Mouse (Mus musculus) hindbrain, embryonic 16.5 days (tissue): ENCODE results near the gene Btbd19. TPM values are rescaled to one million over a fixed set of nuclear protein-coding genes. Genes with fewer than 3 reads are reported as not detected.

ENCODE experiments used
- ATAC-seq: fragments of 200-750 bp; cut with Nextera tagmentation; 2 replicates; pipeline ENCODE4 v1.8.0; 2017; ENCODE audit warnings: moderate TSS enrichment, moderate library complexity
- H3K27ac ChIP-seq: fragments of 300-500 bp; sonication (generic); 2 replicates; pipeline ENCODE4 v1.5.1; 2014; ENCODE audit warnings: low read depth, mild to moderate bottlenecking, control low read depth, low read length, moderate library complexity
- H3K27me3 ChIP-seq: fragments of 300-500 bp; sonication (generic); replicated peaks from 2 replicates; pipeline ENCODE4 v1.6.1; 2014; ENCODE audit warnings: low read length; ENCODE audit not compliant: control insufficient read depth, insufficient read depth
- H3K36me3 ChIP-seq: fragments of 300-500 bp; sonication (generic); 2 replicates; pipeline ENCODE4 v1.6.1; 2014; ENCODE audit warnings: mild to moderate bottlenecking, low read length, moderate library complexity, mixed read lengths; ENCODE audit not compliant: control insufficient read depth, insufficient read depth
- H3K4me1 ChIP-seq: fragments of 300-500 bp; sonication (generic); 2 replicates; pipeline ENCODE4 v1.6.1; 2014; ENCODE audit warnings: low read depth, low read length; ENCODE audit not compliant: control insufficient read depth, insufficient read depth
- H3K4me2 ChIP-seq: fragments of 300-500 bp; sonication (generic); 2 replicates; pipeline ENCODE4 v1.6.1; 2014; ENCODE audit warnings: mild to moderate bottlenecking, low read length, control low read depth, moderate library complexity
- H3K4me3 ChIP-seq: fragments of 300-500 bp; sonication (generic); 2 replicates; pipeline ENCODE4 v1.5.1; 2014; ENCODE audit warnings: mild to moderate bottlenecking, low read length, control low read depth, moderate library complexity
- H3K9ac ChIP-seq: fragments of 300-500 bp; sonication (generic); 2 replicates; pipeline ENCODE4 v1.6.1; 2014; ENCODE audit warnings: low read depth, mild to moderate bottlenecking, control low read depth, low read length, moderate library complexity
- H3K9me3 ChIP-seq: fragments of 300-500 bp; sonication (generic); 2 replicates; pipeline ENCODE4 v1.6.1; 2014; ENCODE audit warnings: mild to moderate bottlenecking, low read length, moderate library complexity; ENCODE audit not compliant: control insufficient read depth
- WGBS: fragments of 180-500 bp; shearing (Covaris S2); extraction: QIAGEN DNeasy Blood & Tissue Kit; methylation state at CpG from one replicate; pipeline ENCODE4 v1.1.7; 2014; 5-methylcytosine and 5-hydroxymethylcytosine counted together
- polyA plus RNA-seq: library from polyadenylated mRNA; unstranded; fragments of >200 nt; fragmentation: Nextera tagmentation; extraction: Ambion mirVana; gene quantifications from 2 replicates; pipeline ENCODE4 v1.2.1, GENCODE M21; 2015

The Btbd19 gene
- polyA plus RNA-seq, 1 experiment from 2014 or later, result 3.9 TPM

DNA sequence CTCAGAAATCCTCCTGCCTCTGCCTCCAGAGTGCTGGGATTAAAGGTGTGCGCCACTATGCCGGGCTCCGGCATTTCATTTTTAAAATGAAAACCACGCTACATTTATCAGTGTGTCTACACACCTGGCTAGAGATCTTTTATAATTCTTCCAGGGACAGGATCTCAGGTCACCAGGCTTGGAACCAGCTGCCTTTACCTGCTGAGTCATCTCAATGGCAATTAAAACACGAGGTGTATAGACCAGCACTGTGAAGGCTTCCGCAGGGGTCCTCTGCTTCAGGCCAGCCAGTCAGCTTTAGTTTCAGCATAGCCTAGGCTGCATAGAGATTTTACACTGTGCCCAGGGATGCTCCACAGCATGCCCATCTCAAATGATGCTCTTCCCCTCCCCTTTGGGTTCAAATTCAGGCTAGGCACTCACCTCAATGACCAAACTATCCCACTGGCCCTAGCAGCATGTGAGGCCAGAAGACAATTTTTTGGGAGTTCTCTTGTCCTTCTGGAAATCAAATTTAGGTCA lies 24.7 kb upstream of the Btbd19 start:
- H3K9me3 ChIP-seq, result no peaks in the 10 kb centered on the region
- no peak overlapping the region for H3K4me3 ChIP-seq
- peaks cover 10% of the 10 kb centered on the region; the same call in 1 of the 2 replicates for H3K4me1 ChIP-seq
- H3K27ac ChIP-seq, result no peak overlapping the region
- H3K4me2 ChIP-seq, result no peak overlapping the region
- H3K27me3 ChIP-seq, result no peaks in the 10 kb centered on the region
- H3K36me3 ChIP-seq, result peaks cover 37% of the 10 kb centered on the region
- no peak for ATAC-seq
- 88% methylated on average over 6 of the region's 6 CpGs for WGBS
- H3K9ac ChIP-seq, result no peak overlapping the region

DNA sequence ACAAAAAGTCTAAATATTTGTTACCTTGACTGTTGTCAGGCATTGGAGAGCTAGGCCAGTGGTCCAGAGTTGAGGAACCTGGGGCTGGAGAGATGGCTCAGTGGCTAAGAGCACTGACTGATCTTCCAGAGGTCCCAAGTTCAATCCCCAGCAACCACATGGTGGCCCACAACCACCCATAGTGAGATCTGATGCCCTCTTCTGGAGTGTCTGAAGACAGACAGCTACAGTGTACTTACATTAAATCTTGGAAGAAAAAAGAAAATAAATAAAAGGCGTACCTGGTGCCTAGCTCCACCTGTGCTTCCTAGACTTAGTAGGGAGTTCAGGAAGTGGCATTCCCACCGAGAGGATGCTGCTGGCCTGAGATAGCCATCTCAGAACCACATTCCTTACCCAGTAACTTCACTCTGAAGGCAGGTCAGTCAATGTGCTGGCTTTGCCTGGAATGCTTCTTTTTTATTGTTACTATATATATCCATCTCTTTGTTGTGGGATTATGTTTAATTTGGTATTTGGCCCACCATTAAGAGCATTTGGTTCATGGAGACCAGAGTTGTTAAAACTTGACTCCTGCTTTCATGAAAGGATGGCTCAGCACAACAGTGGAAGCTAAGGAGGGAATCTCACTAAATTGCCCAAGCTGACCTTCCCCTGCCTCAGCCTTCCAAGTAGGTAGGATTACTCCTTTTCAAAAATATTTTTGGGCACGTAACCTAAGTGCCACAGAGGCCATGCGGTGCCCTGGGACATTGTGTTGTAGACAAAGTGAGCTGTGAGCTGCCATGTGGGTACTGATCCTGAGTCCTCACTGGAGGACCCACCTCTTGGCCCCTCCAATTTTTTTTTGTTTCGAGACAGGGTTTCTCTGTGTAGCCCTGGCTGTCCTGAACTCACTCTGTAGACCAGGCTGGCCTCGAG lies 24.0 kb upstream of the Btbd19 start:
- Histone ChIP-seq H3K9ac (no peak overlapping the region), H3K4me3 (no peak overlapping the region), H3K27me3 (no peaks in the 10 kb centered on the region), H3K36me3 (peaks cover 37% of the 10 kb centered on the region), H3K4me2 (no peak overlapping the region), H3K27ac (no peak overlapping the region), H3K9me3 (no peaks in the 10 kb centered on the region), H3K4me1 (peaks cover 4% of the 10 kb centered on the region; the same call in 1 of the 2 replicates)
- ATAC-seq, result no peak
- 81% methylated on average over 6 of the region's 6 CpGs for WGBS

DNA sequence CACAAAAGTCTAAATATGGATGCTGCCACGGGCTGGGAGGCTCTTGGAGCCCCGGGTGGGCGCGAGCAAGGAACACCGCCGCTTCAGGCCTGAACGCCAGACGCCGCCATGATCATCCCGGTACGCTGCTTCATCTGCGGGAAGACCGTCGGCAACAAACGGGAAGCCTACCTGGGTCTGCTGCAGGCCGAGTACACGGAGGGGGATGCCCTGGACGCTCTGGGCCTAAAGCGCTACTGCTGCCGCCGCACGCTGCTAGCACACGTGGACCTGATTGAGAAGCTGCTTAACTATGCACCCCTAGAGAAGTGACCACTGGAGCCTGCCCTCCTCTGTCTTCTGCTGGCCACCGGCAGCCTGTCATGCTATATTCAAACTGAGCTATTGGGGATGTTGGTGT lies 23.3 kb upstream of the Btbd19 start:
- Histone ChIP-seq H3K9ac (no peak overlapping the region), H3K4me1 (no peaks in the 10 kb centered on the region), H3K4me3 (no peak overlapping the region), H3K27me3 (no peaks in the 10 kb centered on the region), H3K27ac (no peak overlapping the region), H3K4me2 (no peak overlapping the region), H3K36me3 (peaks cover 33% of the 10 kb centered on the region), H3K9me3 (no peaks in the 10 kb centered on the region)
- no peak for ATAC-seq
- WGBS, result 72% methylated on average over 24 of the region's 24 CpGs

DNA sequence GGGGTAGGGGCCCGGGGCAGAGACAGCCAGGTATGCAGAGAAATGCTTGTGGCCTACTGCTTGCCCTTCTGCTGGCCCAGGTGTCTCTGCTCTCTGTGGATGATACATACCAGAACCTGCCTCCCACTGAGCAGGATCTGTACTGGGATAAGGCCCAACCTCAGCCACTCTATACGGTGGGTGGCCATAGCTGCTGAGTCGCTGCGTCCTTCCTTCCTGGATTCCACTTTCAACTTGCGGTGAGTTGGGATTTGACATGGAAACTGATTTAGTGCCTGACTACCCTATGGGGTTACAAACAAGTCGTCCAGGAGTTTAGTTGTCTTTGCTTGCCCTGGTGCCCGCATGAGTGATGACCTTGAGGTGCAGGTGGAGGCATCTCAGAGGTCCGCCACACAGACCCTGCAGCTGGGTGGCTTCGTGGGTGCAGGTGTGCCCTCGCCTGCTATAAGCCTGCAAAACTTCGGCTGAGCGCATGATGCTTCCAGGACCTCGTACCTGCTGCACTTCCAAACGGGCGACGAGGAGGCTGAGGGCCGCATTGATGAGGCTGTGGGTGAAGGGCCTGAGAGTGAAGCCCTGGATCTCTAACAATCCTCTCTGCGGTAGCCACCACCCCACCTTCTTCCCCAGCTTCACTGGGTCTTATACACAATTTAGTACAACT lies 22.7 kb upstream of the Btbd19 start:
- H3K4me1 ChIP-seq, result no peaks in the 10 kb centered on the region
- ATAC-seq, result no peak
- no peaks in the 10 kb centered on the region for H3K9me3 ChIP-seq
- H3K4me2 ChIP-seq, result no peak overlapping the region
- no peak overlapping the region for H3K9ac ChIP-seq
- no peak overlapping the region for H3K27ac ChIP-seq
- peaks cover 26% of the 10 kb centered on the region for H3K36me3 ChIP-seq
- no peaks in the 10 kb centered on the region for H3K27me3 ChIP-seq
- H3K4me3 ChIP-seq, result no peak overlapping the region
- WGBS, result 88% methylated on average over 18 of the region's 18 CpGs

DNA sequence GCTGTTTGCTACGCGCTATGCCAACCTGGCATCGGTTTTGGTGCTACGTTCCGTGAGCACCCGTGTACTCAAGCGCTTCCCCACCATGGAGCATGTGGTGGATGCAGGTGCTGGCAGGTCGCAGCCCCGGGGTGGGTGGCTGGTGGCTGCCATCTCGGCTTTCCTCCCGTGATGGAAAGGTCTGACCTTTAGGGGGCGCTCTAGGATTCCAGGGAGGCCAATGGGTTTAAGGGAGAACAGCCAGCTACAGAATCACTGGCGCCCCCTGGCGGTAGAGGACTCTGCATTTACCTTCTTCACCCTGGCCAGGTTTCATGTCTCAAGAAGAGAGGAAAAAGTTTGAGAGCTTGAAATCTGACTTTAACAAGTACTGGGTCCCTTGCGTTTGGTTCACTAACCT lies 20.7 kb upstream of the Btbd19 start:
- no peak for ATAC-seq
- peaks cover 14% of the 10 kb centered on the region for H3K36me3 ChIP-seq
- H3K27me3 ChIP-seq, result no peaks in the 10 kb centered on the region
- H3K4me1 ChIP-seq, result no peaks in the 10 kb centered on the region
- H3K9ac ChIP-seq, result no peak overlapping the region
- no peak overlapping the region for H3K4me2 ChIP-seq
- H3K9me3 ChIP-seq, result no peaks in the 10 kb centered on the region
- 30% methylated on average over 15 of the region's 15 CpGs for WGBS
- no peak overlapping the region for H3K4me3 ChIP-seq
- no peak overlapping the region for H3K27ac ChIP-seq

DNA sequence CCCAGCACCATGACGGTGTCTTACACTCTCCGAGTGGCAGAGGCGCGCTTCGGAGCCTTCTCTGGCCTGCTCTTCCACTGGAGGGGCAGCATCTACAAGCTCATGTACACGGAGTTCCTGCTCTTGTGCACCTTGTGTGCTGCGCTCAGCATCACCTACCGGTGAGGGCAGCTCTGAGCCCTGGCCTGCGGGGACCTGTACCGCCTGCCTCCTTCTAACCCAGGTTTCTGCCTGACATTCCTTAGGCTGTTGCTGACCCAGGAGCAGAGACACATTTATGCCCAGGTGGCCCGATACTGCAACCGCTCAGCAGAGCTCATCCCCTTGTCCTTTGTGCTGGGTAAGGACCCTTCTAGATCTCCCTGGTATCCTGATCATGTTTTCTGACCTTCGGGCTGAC lies 19.7 kb upstream of the Btbd19 start:
- H3K4me1 ChIP-seq, result no peaks in the 10 kb centered on the region
- H3K4me3 ChIP-seq, result no peak overlapping the region
- no peaks in the 10 kb centered on the region for H3K27me3 ChIP-seq
- no peak overlapping the region for H3K9ac ChIP-seq
- no peak overlapping the region for H3K27ac ChIP-seq
- WGBS, result 96% methylated on average over 13 of the region's 13 CpGs
- no peak for ATAC-seq
- no peak overlapping the region for H3K4me2 ChIP-seq
- H3K9me3 ChIP-seq, result no peaks in the 10 kb centered on the region
- H3K36me3 ChIP-seq, result peaks cover 5% of the 10 kb centered on the region

DNA sequence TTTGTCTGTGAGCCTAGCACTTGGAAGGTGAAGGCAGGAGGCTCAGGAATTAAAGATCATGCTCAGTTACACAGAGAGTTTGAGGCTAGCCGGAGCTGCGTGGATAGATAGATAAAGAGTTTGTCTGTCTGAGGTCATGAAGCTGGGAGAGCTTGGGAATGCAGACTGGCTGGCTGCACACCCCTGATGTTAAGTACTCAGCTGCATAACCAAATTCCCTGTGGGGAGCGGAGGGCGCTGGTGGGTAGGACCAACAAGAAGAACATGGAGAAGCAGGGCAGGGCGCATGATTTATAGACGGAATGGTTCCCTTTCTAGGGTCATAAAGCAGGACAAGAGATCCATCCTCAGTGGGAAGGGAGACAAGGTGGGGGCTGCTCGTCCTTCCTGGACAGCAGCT lies 17.5 kb upstream of the Btbd19 start:
- Histone ChIP-seq H3K9me3 (no peaks in the 10 kb centered on the region), H3K4me1 (no peaks in the 10 kb centered on the region), H3K27me3 (no peaks in the 10 kb centered on the region), H3K27ac (no peak overlapping the region), H3K4me3 (no peak overlapping the region), H3K9ac (no peak overlapping the region), H3K36me3 (no peaks in the 10 kb centered on the region), H3K4me2 (no peak overlapping the region)
- no peak for ATAC-seq
- WGBS, result 63% methylated on average over 7 of the region's 7 CpGs

DNA sequence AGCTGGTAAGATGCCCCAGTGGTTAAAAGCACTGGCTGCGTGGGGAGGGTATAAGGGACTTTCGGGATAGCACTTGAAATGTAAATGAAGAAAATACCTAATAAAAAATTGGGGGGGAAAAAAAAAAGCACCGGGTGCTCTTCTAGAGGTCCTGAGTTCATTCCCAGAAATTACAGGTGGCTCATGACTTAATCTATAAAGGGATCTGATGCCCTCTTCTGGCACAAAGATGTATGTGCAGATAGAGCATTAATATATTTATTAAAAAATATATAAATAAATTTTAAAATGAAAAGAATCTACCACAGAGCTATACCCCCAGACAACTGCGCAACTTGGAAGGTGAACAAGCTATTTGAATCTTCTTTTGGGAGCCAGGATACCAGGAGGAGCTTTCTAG lies 15.1 kb upstream of the Btbd19 start:
- Histone ChIP-seq H3K4me3 (no peak overlapping the region), H3K9me3 (no peaks in the 10 kb centered on the region), H3K36me3 (no peaks in the 10 kb centered on the region), H3K4me1 (no peaks in the 10 kb centered on the region), H3K9ac (no peak overlapping the region), H3K27me3 (no peaks in the 10 kb centered on the region), H3K4me2 (no peak overlapping the region), H3K27ac (no peak overlapping the region)
- no peak for ATAC-seq
- WGBS, result 39% methylated on average over 4 of the region's 4 CpGs

DNA sequence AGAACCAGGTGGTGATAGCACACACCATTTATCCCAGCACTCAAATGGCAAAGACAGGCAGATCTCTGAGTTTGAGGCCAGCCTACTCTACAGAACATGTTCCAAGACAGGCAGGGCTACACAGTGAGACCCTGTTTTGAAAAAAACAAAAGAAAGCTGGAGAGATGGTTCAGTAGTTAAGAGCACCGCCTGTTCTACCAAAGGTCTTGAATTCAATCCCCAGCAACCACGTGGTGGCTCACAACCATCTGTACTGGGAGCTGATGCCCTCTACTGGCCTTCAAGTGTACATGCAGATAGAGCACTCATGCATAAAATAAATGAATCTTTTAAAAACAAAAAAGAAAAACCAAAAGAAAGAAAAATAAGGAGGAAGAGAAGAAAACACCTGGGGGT lies 13.7 kb upstream of the Btbd19 start:
- H3K27me3 ChIP-seq, result no peaks in the 10 kb centered on the region
- H3K4me1 ChIP-seq, result peaks cover 2% of the 10 kb centered on the region; the same call in 1 of the 2 replicates
- no peak overlapping the region for H3K4me3 ChIP-seq
- WGBS, result 2% methylated on average over 2 of the region's 2 CpGs
- no peak for ATAC-seq
- no peak overlapping the region for H3K4me2 ChIP-seq
- H3K9me3 ChIP-seq, result no peaks in the 10 kb centered on the region
- no peaks in the 10 kb centered on the region for H3K36me3 ChIP-seq
- H3K9ac ChIP-seq, result no peak overlapping the region
- no peak overlapping the region for H3K27ac ChIP-seq
